Mouse (Mus musculus): ENCODE measurements at regions not wholly inside any gene's neighbourhood (a gene's known extent, or its start where the extent isn't known, plus 50 kb on each side); places are given as distances from the start of the nearest gene placed in this dataset.

DNA sequence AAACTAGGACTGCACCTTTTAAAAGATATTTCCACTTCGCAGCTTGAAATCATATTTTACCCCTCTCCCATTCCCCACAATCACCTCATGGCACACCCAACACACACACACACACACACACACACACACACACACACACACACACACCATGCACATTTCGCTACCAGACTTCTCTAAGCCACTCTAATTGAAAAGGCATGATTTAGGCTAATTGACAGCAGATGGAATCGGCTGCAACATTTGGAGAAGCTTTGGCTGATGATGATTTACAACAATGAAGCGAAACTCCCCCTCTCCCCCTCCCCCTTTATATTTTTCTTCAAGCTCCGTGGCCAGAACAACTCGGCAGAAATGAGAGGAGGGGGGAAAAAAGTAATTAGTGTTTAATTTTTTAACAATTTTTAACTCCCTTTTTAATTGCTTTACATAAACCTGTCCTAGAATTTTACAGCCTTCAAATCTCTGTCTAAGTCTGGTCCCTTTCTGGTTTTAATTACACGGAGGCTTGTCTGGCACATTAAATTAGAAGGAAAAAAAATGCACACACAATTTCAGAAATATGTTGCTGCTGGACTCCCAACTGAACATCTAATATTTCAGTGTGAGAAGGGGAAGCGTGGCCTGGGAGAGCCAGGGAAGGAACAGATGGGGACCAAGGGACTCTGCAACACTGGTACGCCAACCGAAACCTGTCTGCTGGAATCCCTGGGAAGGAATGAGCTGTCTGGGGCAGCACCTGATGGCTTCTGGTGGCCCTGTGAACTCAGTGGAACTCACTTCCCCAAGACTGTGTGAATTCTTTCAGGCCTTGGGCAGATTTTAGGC lies 232.4 kb downstream of the Sox9 start:
- ATAC-seq (replicated peaks; ENCODE audit: low FRiP score, poor library complexity, severe bottlenecking): no peak

DNA sequence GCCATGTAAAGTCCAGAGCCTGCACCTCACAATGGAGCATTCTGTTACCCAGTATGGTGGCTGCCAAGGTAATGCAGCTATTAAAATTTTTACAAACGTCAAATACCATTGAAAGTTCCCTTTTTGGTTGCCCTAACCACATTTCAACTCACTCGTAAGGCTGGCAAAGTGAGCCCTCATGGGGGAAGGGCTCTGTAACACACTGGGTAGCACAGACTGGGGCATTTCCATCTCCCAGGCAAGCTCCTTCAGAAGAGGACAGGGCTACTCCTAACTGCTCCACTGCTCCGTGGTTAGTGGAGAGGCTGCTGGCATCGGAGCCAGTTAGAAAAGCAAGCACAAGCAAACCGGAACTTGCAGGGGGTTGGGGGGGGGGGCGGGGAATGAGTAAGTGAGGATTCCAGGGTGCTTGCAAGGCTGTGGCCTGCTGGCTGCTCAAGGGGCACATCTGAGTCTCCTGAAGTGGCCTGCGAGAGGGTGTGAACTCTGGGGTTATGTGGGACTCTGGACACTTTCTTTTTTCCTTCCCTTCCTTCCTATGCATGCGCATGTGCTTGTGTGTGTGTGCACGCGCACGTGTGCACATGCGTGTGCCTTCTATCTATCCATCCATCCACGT lies 233.8 kb downstream of the Sox9 start:
- no peak for ATAC-seq (replicated peaks; ENCODE audit: low FRiP score, poor library complexity, severe bottlenecking)

DNA sequence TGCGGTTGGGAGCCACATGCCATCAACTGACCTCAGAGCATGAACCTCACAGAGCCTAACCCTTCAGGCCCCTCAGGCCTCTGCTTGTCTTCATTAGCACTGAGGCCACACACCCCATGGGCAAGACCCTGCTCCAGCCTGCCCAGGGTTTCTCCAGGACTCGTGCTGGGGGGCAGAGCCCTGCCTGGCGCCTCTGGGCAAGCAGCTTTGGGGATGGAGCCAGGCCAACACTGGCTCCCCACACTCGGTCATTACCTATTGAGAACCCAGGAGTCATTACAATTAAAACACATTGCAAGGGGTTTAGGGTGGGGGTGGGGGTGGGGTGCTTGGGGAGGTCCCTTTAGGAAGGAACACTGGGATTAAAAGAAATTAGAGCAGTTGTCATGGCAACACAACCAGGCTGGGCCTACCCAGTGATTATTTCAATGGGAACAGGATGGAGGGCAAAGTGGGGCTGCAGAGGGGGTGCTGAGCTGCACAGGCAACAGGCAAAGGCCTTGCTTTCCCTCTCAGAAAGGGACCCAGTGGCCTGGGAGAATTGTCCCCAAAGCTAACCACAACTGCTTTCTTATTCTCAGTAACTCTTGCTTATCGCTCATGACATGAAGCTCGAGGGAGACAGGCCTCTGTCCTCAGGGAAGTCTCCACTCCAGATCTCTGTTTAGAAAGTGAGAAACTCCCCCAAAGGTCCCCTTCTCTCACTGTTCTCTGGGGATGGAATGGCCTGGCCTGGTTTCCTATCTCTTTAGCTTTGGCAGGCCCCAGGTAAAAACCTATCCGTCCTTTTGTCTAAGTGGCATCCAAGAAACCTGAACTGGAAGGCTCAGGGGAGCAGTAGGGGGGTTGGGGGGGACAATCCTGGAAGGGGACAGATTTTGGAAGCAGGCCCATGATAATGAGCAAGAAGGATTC lies 235.0 kb downstream of the Sox9 start:
- no peak; the same call in 1 of the 2 replicates for ATAC-seq (replicated peaks; ENCODE audit: low FRiP score, poor library complexity, severe bottlenecking)

DNA sequence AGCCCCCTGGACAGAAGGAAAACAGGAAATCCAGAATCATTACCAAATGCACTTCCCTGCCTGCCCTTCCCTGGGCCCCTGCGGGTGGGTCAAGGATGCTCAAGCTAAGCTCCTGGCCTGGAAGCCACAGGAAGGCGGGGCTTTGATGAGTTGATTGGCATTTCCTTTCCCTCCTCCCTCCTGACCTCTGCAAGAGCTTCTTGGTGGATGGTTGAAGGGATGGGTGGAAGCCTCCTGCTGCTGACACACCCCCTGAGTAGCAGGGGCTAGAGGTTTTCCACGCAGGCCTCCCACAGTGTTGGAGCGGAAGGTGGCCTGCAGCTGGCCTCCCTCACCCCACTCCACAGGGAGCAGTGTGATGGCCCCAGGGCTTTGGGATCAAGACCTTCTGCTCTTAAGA lies 239.5 kb downstream of the Sox9 start:
- ATAC-seq (replicated peaks; ENCODE audit: low FRiP score, poor library complexity, severe bottlenecking): no peak

DNA sequence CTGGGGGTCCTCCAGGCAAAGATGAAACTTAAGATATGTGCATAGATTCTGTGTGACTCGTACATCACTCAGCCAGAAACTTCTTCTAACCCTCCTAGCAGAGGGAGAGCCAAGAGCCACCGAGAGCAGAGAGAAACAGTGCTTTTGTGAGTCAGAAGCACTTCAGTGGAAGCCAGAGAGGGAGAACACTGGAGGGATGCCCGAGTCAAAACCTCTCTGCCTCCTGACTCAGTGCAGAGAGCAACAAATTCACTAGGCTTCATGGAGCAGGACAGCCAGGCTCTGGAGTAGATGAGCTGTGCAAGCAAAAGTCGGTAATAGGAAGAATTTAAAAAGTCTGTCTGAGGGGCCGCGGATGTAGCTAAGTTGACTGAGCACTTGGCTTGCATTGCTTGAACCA lies 245.0 kb downstream of the Sox9 start:
- ATAC-seq (replicated peaks; ENCODE audit: low FRiP score, poor library complexity, severe bottlenecking): no peak

DNA sequence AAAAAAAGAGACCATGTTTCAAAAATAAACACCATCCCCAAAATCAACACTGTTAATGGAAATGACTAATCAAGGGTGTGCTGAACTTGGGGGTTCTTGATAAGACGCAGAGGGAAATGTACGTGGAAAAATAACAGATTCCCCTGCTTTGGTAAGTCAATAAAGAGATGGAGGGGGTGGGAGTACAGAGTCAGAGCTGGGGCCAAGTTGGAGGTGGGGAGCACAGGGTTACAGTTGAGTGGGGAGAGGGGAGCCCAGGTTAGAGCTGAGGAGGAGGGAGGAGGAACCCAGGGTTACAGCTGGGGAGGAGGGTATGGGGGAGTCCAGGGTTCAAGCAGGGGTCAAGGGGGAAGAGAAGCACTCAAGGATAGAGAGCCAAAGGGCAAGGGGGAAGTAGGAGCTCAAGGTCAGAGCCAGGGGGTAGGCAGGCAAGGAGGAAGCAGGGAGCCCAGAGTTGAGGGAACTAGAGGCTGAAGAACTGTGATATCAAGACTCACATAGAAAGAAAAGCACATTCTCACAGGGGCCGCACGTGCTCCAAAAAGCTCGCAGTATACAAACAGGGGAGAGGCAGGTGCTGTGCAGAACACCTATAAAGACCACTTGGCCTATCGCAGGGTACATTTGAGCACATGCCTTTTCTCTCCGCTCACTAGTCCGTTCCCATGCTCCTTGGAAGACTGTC lies 246.4 kb downstream of the Sox9 start:
- no peak for ATAC-seq (replicated peaks; ENCODE audit: low FRiP score, poor library complexity, severe bottlenecking)

DNA sequence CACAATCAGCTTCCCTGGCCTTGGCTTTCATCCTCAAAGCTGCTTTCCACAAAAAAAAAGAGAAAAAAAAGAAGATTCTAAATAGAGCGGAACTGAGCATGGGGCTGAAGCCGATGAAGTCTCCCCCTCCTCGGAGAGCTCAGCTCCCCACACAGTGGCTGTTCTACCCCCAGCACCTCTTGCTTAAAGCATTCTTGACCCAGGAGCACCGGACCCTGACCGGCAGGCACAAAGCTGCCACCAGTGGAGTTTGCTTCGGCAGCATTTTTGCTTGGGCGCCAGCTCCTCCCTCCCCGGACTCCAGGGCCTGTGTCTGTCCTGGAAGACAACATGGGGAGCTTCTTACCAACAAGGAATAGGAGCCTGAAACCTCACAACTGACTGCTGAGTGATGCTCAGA lies 249.4 kb downstream of the Sox9 start:
- ATAC-seq (replicated peaks; ENCODE audit: low FRiP score, poor library complexity, severe bottlenecking): no peak

DNA sequence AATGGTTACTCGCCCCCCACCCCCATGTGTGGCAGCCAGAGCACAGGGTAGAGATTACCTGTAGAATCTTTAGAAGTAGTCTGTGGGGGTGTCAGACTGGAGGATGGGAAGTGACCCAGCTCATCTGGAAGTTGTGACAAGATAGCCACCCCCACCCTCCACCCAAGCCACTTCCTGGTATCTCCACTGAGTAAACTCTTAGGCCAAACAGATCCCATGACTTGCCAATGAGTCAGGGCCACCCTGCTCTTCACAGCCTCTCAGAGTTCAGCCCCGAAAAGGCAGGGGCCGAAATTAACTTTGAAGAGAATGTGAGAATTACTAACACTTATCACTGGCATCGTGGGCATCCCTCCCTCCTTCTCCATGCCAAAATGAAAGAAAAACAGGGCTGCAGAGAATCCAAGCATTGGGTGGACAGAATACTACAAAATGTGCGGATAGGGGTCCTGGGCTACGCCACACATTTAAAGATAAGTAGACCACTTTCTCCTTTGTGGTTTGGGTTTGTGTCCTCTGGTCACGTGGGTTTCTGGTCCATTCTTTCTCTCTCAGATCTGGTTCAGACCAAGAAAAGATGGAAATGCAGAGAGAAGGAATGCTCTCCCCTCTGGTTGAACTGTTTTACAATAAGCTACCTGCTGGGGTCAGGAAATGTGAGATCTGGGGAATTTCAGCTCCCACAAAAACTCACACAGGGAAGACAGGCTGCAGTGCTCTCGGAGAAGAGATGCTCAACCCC lies 250.6 kb downstream of the Sox9 start:
- ATAC-seq (replicated peaks; ENCODE audit: low FRiP score, poor library complexity, severe bottlenecking): no peak

DNA sequence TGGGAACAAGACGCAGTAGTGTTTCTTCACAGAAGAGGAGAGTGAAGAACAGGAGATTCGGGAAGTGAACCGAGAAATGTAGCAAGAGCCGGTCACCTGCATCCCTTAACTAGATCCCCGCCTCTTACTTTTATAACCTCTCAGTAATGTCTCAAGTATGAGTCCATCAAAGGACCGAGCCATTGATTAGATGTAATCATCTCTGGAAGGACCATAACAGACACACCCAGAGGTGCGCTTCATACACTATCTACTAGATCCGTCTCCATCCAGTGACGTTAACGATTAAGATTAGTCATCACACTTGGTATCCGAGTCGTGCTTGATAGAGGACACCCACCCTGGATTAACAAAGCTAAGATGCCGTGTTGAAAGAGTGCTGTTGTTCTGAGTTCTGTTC lies 252.9 kb downstream of the Sox9 start:
- ATAC-seq (replicated peaks; ENCODE audit: low FRiP score, poor library complexity, severe bottlenecking): no peak

DNA sequence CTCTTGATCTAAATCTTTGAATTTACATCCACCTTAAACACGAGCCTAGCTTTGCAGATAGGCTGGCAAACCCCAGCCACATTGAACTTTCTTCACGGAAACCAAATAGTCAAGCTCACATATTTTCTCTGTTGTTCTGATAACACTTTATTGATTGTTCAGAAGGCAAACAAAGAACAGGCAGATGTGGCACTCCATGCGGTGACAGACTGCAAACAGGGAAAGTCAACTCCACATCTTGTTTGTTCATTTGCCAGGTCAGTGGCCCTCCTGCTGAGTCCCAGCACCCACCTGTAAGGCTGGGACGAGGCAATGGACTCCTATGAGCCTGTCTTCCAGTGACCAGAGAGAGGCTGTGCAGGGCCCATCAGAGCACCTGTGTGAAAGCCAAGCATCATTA lies 255.7 kb downstream of the Sox9 start:
- no peak for ATAC-seq (replicated peaks; ENCODE audit: low FRiP score, poor library complexity, severe bottlenecking)

DNA sequence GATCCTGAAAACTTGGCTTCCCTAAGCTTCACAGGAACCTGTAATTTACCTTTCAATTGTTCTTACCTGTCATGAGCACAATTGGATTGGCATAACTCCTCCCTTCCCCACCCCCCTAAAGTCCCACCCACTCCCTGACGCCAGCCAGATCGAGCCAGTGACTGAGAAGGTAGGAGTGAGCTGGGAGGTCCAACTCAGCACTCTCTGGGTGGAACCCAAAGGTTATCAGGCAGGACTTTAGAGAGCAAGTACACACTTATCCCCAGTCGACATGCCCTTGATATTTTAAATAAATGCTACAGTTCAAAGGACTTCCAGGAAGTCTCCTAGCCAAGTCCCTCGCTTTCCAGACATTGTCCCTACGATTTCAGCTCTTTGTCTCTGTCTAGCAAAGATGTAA lies 260.7 kb downstream of the Sox9 start:
- ATAC-seq (replicated peaks; ENCODE audit: low FRiP score, poor library complexity, severe bottlenecking): no peak

DNA sequence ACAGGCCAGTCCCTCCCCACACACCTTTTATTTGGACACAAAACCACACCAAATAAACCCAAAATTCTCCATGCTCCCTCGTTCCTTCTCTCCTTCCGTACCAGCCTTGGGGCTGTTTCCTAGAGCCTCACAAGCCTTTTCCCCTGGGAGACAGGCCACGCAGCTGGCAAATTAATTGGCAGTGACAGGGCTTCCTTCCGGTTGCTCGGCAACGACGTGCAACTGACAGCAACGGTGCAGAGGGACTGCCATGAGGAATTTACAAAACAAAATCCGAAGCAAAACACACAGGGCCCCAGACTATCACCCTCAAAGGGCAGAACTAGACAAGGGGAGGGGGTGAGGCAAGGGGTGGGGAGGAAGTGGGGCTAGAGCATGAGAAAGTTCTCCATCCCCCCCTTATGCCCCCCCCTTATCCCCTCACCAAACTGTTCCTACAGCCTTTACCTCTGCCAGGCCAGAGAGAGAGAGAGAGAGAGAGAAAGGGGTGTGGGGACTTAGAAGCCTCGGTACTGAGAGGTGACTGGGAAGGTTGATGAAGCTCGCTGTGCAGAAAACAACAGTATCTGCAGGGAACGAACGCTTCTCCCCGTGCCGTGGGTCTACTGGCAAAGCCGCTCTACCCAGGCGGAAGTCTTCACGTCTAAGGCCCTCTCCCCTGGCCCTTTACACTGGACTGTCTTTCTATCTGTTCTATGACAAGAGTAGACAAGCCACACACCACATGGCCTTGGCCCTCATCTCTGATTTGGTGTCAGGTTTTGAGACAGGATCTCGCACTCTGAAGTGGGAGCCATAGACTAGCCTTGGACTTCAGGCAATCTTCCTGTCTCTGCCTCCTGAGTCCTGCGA lies 264.4 kb downstream of the Sox9 start:
- ATAC-seq (replicated peaks; ENCODE audit: low FRiP score, poor library complexity, severe bottlenecking): no peak

DNA sequence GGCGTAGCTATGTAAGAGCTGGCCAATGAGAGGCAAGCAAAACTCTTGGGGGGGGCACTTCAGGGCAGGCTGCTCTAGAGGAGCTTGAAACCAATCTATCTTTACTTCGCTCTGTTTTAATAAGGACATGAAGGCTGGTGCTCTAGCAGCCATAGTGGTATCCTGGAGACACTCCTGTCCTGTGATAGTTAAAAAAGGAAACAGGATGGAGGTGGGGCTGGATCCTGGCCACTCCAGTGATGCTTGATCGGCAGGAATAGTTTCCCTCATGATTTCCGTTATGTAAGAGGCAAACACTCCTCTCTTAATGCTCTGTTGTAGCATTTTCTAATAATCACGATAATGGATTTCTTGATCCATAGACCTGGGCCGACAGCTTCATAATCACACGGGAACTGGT lies 266.1 kb downstream of the Sox9 start:
- ATAC-seq (replicated peaks; ENCODE audit: low FRiP score, poor library complexity, severe bottlenecking): no peak

DNA sequence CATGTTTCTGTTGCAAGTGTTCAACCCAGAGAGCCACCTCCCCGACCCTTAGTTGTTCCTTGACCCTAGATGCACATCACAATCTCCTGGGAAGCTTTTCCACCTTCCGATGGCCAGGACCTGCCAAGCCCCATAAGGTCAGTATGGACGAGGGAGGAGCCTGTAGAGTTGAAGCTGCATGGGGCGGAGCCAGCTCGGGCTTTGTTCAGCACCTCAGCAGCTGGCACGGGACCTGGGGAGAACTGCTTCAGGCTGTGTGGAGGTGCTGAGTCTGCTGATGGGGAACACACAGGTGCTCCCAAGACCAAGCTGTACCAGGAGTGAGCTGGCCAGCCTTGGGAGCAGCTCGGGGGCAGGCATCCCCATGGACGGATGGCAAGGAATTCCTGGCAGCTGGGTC lies 267.6 kb downstream of the Sox9 start:
- no peak for ATAC-seq (replicated peaks; ENCODE audit: low FRiP score, poor library complexity, severe bottlenecking)

DNA sequence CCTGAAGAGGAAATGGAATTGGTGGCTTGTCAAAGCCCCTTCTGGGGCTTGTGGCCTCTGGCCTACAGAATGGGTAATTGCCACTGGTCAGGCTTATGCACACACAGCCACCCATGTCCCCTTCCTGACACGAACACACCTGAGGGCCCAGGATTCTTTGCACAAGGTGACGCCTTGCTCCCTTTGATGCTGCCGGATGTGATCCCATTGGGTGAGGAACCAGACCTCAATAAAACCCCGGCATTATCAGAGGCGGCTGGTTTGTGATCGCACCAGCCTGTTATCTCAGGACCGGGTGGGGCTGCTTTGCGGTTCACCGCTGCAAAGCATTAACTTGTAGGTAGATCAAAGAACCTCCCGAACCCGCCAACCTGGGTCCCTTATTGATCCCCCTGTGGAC lies 270.5 kb downstream of the Sox9 start:
- no peak for ATAC-seq (replicated peaks; ENCODE audit: low FRiP score, poor library complexity, severe bottlenecking)

DNA sequence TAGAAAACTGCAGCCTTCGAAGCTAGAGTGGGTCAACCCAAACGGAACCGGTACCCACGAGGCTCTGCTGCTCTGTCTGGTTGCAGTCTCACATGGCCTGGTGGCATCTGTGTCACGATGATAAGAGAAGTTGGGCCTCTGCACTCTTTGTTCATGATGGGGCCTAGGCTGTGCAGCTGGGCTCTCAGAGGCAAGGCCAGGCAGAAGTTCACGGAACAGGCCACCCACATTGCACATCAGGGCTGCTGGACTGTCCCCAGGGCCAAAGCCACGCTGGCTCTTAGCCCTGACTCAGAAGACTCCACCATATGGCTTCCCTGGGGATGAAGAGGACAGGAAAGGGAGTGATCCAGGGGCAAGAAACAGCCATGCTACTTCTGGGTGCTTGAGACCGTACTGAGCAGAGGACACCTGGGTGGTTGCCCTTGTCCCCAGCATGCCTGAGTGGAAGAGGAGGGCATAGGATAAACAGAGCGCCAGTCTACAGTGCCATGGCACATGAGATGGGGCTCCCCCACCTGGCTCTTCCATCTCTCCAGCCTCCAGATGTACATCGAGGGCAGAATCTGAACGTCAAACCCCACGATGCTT lies 274.1 kb downstream of the Sox9 start:
- no peak for ATAC-seq (replicated peaks; ENCODE audit: low FRiP score, poor library complexity, severe bottlenecking)

DNA sequence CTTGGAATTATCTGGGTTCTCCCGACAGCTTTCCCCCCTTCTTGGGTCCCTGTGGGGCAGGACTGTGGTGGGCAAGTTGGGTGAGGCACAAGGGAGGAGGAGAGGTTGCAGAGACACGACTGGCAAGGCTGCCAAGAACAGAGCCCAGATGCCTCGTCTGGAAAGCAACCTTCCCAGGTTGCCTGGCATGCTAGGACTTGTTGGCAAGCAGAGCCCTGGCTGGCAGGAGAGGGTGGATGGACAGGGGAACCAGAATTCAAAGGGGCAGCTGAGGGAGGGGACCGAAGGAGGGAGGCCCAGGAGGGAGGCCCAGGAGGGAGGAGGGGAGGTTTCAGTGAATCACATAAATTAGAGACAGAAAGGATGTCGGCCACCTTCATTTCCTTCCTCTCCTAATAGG lies 274.8 kb downstream of the Sox9 start:
- no peak for ATAC-seq (replicated peaks; ENCODE audit: low FRiP score, poor library complexity, severe bottlenecking)

DNA sequence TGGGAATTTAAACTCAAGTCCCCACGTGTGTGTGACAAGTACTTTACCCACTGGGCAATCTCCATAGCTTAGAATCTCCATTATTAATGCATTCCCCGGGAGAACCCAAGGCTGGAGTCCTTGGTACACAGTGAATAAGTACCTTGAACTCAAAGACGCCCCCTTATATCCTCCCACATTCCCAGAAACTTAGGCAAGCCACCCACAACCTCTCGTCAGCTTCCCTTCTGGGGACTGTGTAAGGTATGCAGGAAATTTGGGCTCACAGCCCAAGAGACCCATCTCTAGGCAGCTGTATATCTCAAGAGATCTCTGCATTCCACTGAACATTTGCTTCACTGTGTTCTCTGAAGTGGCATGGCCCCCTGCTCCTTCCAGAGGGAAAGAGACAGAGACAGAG lies 288.3 kb downstream of the Sox9 start:
- ATAC-seq (replicated peaks; ENCODE audit: low FRiP score, poor library complexity, severe bottlenecking): no peak

Data from erythroid progenitor cell, adult 5-6 weeks (primary cell).